In the genomic region with DNA sequence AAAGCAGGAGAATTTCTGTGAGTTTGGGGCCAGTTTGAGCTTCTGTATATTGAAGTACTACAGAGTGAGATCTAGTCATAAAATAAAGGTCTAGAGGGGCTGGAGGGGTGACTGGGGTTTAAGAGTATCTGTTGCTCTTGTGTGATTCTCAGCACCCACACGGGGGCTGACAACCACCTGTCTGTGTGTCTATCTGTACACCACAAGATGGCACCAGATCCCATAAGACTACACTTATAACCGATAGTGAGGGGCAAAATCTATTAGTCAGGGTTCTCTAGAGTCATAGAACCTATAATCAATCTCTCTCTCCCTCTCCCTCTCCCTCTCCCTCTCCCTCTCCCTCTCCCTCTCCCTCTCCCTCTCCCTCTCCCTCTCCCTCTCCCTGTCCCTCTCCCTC, we compare ENCODE assay signal across 23 mouse cellular contexts. TPM values are rescaled to one million over a fixed set of nuclear protein-coding genes. Genes with fewer than 3 reads are reported as not detected.
DNase-seq lines count a peak whose midpoint lies in the region; ATAC-seq and TF ChIP-seq lines count a peak whose summit lies in the region.
"Had no signal": no experiment of that assay in that cellular context is flagged by ENCODE, and none has a peak within 500 bp of the region (broad histone marks: within the 10 kb centered on the region; RNA-seq: fewer than 3 reads in every experiment).

No protein-coding gene starts in this region.

- no peaks in the 10 kb centered on the region for H3K27me3 ChIP-seq in intestine, embryonic 16.5 days (replicated peaks; ENCODE audit: control insufficient read depth, insufficient read depth, low read length)
- H3K27me3 ChIP-seq in intestine, embryonic 15.5 days (replicated peaks) = no peaks in the 10 kb centered on the region
- no peaks in the 10 kb centered on the region for H3K27me3 ChIP-seq in E14TG2a.4 (ENCODE audit: insufficient read depth, low read length)
- H3K27me3 ChIP-seq in stomach, postnatal 0 days (ENCODE audit: control insufficient read depth, insufficient read depth, low read length) = no peaks in the 10 kb centered on the region
- H3K27me3 ChIP-seq in forebrain, embryonic 11.5 days (ENCODE audit: control insufficient read depth, insufficient read depth, low read length) = no peaks in the 10 kb centered on the region
- H3K27me3 ChIP-seq: embryonic facial prominence, embryonic 15.5 days; hindbrain, embryonic 15.5 days had no signal

- no peaks in the 10 kb centered on the region for H3K9me3 ChIP-seq in intestine, embryonic 16.5 days (ENCODE audit: control insufficient read depth, low read length)
- no peaks in the 10 kb centered on the region for H3K9me3 ChIP-seq in intestine, embryonic 15.5 days
- H3K9me3 ChIP-seq in E14TG2a.4 (ENCODE audit: low read length) = peaks cover 4% of the 10 kb centered on the region; the same call in 1 of the 2 replicates
- no peaks in the 10 kb centered on the region for H3K9me3 ChIP-seq in stomach, postnatal 0 days (ENCODE audit: control insufficient read depth, low read length)
- H3K9me3 ChIP-seq in forebrain, embryonic 11.5 days (ENCODE audit: control insufficient read depth, low read length) = no peaks in the 10 kb centered on the region
- H3K9me3 ChIP-seq: embryonic facial prominence, embryonic 15.5 days; heart, embryonic 10.5 days; hindbrain, embryonic 15.5 days; liver, embryonic 12.5 days; midbrain, embryonic 13.5 days had no signal

- no peak overlapping the region for H3K4me3 ChIP-seq in intestine, embryonic 16.5 days (ENCODE audit: low read length)
- no peak overlapping the region for H3K4me3 ChIP-seq in intestine, embryonic 15.5 days (replicated peaks)
- H3K4me3 ChIP-seq in E14TG2a.4 (replicated peaks; ENCODE audit: low read length) = no peak overlapping the region
- no peak overlapping the region for H3K4me3 ChIP-seq in stomach, postnatal 0 days (ENCODE audit: low read depth, low read length)
- H3K4me3 ChIP-seq in forebrain, embryonic 11.5 days (ENCODE audit: low read depth, low read length) = no peak overlapping the region
- H3K4me3 ChIP-seq: embryonic facial prominence, embryonic 15.5 days; heart, embryonic 10.5 days; hindbrain, embryonic 15.5 days; liver, embryonic 12.5 days; megakaryocyte, embryonic 14.5 days; midbrain, embryonic 13.5 days had no signal

- peak overlapping the region; percentile 23; the same call in 1 of the 2 replicates for H3K27ac ChIP-seq in intestine, embryonic 16.5 days (ENCODE audit: low read length)
- no peak overlapping the region for H3K27ac ChIP-seq in intestine, embryonic 15.5 days
- H3K27ac ChIP-seq in stomach, postnatal 0 days (replicated peaks) = peak overlapping the region; percentile 61; the same call in 1 of the 2 replicates
- no peak overlapping the region for H3K27ac ChIP-seq in forebrain, embryonic 11.5 days (ENCODE audit: low read depth, low read length)
- H3K27ac ChIP-seq: heart, embryonic 10.5 days; hindbrain, embryonic 15.5 days; liver, embryonic 12.5 days; midbrain, embryonic 13.5 days had no signal

- ATAC-seq in intestine, embryonic 16.5 days = no peak
- ATAC-seq in intestine, embryonic 15.5 days = no peak
- ATAC-seq in stomach, postnatal 0 days (ENCODE audit: low FRiP score, low TSS enrichment) = no peak
- no peak for ATAC-seq in forebrain, embryonic 11.5 days (replicated peaks; ENCODE audit: low FRiP score)
- ATAC-seq: activated CD4-positive, CD25-positive, alpha-beta regulatory T cell, adult 4 months; forebrain, embryonic 16.5 days; liver, embryonic 12.5 days; midbrain, embryonic 13.5 days; Patski had no signal

- no peak for TF ChIP-seq EP300 in stomach, postnatal 0 days (optimal IDR thresholded peaks at IDR 0.05)

- peak; percentile 42 for TF ChIP-seq CTCF in E14TG2a.4 (conservative IDR thresholded peaks at IDR 0.05; ENCODE audit: low read length)
- TF ChIP-seq CTCF in stomach, postnatal 0 days (IDR thresholded peaks at IDR 0.05; ENCODE audit: low read depth) = peak; percentile 49

- H3K36me3 ChIP-seq in intestine, embryonic 16.5 days (ENCODE audit: control insufficient read depth, insufficient read depth, low read length) = no peaks in the 10 kb centered on the region
- H3K36me3 ChIP-seq in intestine, embryonic 15.5 days = no peaks in the 10 kb centered on the region
- H3K36me3 ChIP-seq in E14TG2a.4 (ENCODE audit: insufficient read depth, low read length) = no peaks in the 10 kb centered on the region
- H3K36me3 ChIP-seq in stomach, postnatal 0 days (ENCODE audit: control insufficient read depth, insufficient read depth, low read length) = no peaks in the 10 kb centered on the region
- no peaks in the 10 kb centered on the region for H3K36me3 ChIP-seq in forebrain, embryonic 11.5 days (ENCODE audit: control insufficient read depth, insufficient read depth, low read length)
- H3K36me3 ChIP-seq: embryonic facial prominence, embryonic 15.5 days; heart, embryonic 10.5 days; hindbrain, embryonic 15.5 days; liver, embryonic 12.5 days; midbrain, embryonic 13.5 days had no signal

- no peak overlapping the region for H3K9ac ChIP-seq in intestine, embryonic 16.5 days (ENCODE audit: low read depth, low read length)
- no peak overlapping the region for H3K9ac ChIP-seq in intestine, embryonic 15.5 days
- no peak overlapping the region for H3K9ac ChIP-seq in stomach, postnatal 0 days (ENCODE audit: low read length)
- no peak overlapping the region for H3K9ac ChIP-seq in forebrain, embryonic 11.5 days (ENCODE audit: low read length)
- H3K9ac ChIP-seq: embryonic facial prominence, embryonic 15.5 days; hindbrain, embryonic 15.5 days; liver, embryonic 12.5 days; midbrain, embryonic 13.5 days had no signal

- H3K4me1 ChIP-seq in intestine, embryonic 16.5 days (ENCODE audit: control insufficient read depth, insufficient read depth, low read length) = no peaks in the 10 kb centered on the region
- H3K4me1 ChIP-seq in intestine, embryonic 15.5 days (replicated peaks) = 0 out of 2 replicates have a peak, but pooled peaks cover 4% of the 10 kb centered on the region
- H3K4me1 ChIP-seq in E14TG2a.4 (replicated peaks; ENCODE audit: low read depth, low read length) = peaks cover 5% of the 10 kb centered on the region
- H3K4me1 ChIP-seq in stomach, postnatal 0 days (replicated peaks; ENCODE audit: control insufficient read depth, insufficient read depth) = no peaks in the 10 kb centered on the region
- H3K4me1 ChIP-seq in forebrain, embryonic 11.5 days (replicated peaks; ENCODE audit: control insufficient read depth, insufficient read depth, low read length) = no peaks in the 10 kb centered on the region

- H3K4me2 ChIP-seq in intestine, embryonic 16.5 days (ENCODE audit: low read depth, low read length) = no peak overlapping the region
- no peak overlapping the region for H3K4me2 ChIP-seq in intestine, embryonic 15.5 days (replicated peaks)
- H3K4me2 ChIP-seq in stomach, postnatal 0 days (replicated peaks; ENCODE audit: low read depth) = no peak overlapping the region
- H3K4me2 ChIP-seq in forebrain, embryonic 11.5 days (ENCODE audit: low read depth, low read length, severe bottlenecking) = no peak overlapping the region
- H3K4me2 ChIP-seq: embryonic facial prominence, embryonic 15.5 days; hindbrain, embryonic 15.5 days; liver, embryonic 12.5 days; midbrain, embryonic 13.5 days had no signal

- WGBS in intestine, embryonic 16.5 days = 71% methylated on average over 2 of the region's 2 CpGs
- WGBS in intestine, embryonic 15.5 days = 65% methylated on average over 2 of the region's 2 CpGs
- WGBS in stomach, postnatal 0 days = 69% methylated on average over 2 of the region's 2 CpGs
- 73% methylated on average over 2 of the region's 2 CpGs for WGBS in forebrain, embryonic 11.5 days

- DNase-seq in R1 (ENCODE audit: low read depth, low spot score) = peak; percentile 84
- no peak for DNase-seq in stomach, postnatal 0 days (ENCODE audit: low spot score)
- no peak for DNase-seq in cerebellum, adult 9-11 months
- DNase-seq in forebrain, embryonic 11.5 days (ENCODE audit: low spot score) = no peak
- DNase-seq: adrenal gland, postnatal 10 days; B cell, adult 2 months; cerebellum, adult 2 months; cerebellum, postnatal 36 days; embryo, embryonic 11 days; kidney, postnatal 4 days; lung, adult 18-20 months had no signal

RNA-seq across cellular contexts. Expression of gene Numbl, which starts 32.3 kb away (rescaled TPM):
- 9.1 and 10.8 TPM in 2 replicates for polyA plus RNA-seq in intestine, embryonic 16.5 days (2015; fragmentation: Nextera tagmentation; extraction: Ambion mirVana)
- polyA plus RNA-seq in intestine, embryonic 15.5 days (2015; fragmentation: Nextera tagmentation; extraction: Ambion mirVana) = 16.2 and 16.5 TPM in 2 replicates
- 12.8 and 14.6 TPM in 2 replicates for polyA plus RNA-seq in stomach, postnatal 0 days (2015; fragmentation: Nextera tagmentation; extraction: Ambion mirVana)
- polyA plus RNA-seq in forebrain, embryonic 11.5 days (2014; fragmentation: Nextera tagmentation; extraction: Ambion mirVana) = 19.1 and 20.1 TPM in 2 replicates
- polyA plus RNA-seq: activated CD4-positive, CD25-positive, alpha-beta regulatory T cell, adult 4 months had no signal

RNA-seq across cellular contexts. Expression of gene Ltbp4, which starts 46.9 kb away (rescaled TPM):
- polyA plus RNA-seq in intestine, embryonic 16.5 days (2015; fragmentation: Nextera tagmentation; extraction: Ambion mirVana) = 70.2 and 79.2 TPM in 2 replicates
- 75.9 and 92.8 TPM in 2 replicates for polyA plus RNA-seq in intestine, embryonic 15.5 days (2015; fragmentation: Nextera tagmentation; extraction: Ambion mirVana)
- 81.0 and 94.8 TPM in 2 replicates for polyA plus RNA-seq in stomach, postnatal 0 days (2015; fragmentation: Nextera tagmentation; extraction: Ambion mirVana)
- 11.9 and 13.0 TPM in 2 replicates for polyA plus RNA-seq in forebrain, embryonic 11.5 days (2014; fragmentation: Nextera tagmentation; extraction: Ambion mirVana)

RNA-seq across cellular contexts. Expression of gene Coq8b, which starts 57.7 kb away (rescaled TPM):
- 25.5 and 26.3 TPM in 2 replicates for polyA plus RNA-seq in intestine, embryonic 16.5 days (2015; fragmentation: Nextera tagmentation; extraction: Ambion mirVana)
- 21.3 and 21.4 TPM in 2 replicates for polyA plus RNA-seq in intestine, embryonic 15.5 days (2015; fragmentation: Nextera tagmentation; extraction: Ambion mirVana)
- 25.0 and 26.6 TPM in 2 replicates for polyA plus RNA-seq in stomach, postnatal 0 days (2015; fragmentation: Nextera tagmentation; extraction: Ambion mirVana)
- polyA plus RNA-seq in forebrain, embryonic 11.5 days (2014; fragmentation: Nextera tagmentation; extraction: Ambion mirVana) = 15.1 and 18.1 TPM in 2 replicates

Comparison
In these comparisons a context has a peak if more than half of its experiments do, and no peak if none do; other contexts are left out.
1. H3K27ac ChIP-seq: peak in intestine, embryonic 16.5 days (single experiment) and stomach, postnatal 0 days (single experiment); none in intestine, embryonic 15.5 days (single experiment) and forebrain, embryonic 11.5 days (single experiment).